Mouse (Mus musculus) heart, embryonic 14.5 days (tissue): ENCODE data around the gene Ppp1r15b. TPM values are rescaled to one million over a fixed set of nuclear protein-coding genes. Genes with fewer than 3 reads are reported as not detected.

Source experiments
- ATAC-seq: fragments of 200-750 bp; cut with Nextera tagmentation; 2 replicates; pipeline ENCODE4 v1.8.0; 2017; ENCODE audit warnings: low read depth, moderate TSS enrichment; ENCODE audit not compliant: insufficient number of reproducible peaks, insufficient read depth, low FRiP score
- H3K27ac ChIP-seq, 2 experiments: fragments of 200-500 bp in 1 of 2; fragments of 300-500 bp in 1 of 2; sonication (generic) in 1 of 2; replicated peaks in 1 of 2; 2 replicates each; pipeline ENCODE4 v1.5.1; 2012 to 2014; ENCODE audit warnings: low read depth in 2 of 2, low read length in 2 of 2, control low read depth in 1 of 2, mild to moderate bottlenecking in 1 of 2, mixed read lengths in 1 of 2; ENCODE audit not compliant: control insufficient read depth in 1 of 2, insufficient read depth in 1 of 2
- H3K27me3 ChIP-seq: fragments of 300-500 bp; sonication (generic); 2 replicates; pipeline ENCODE4 v1.6.1; 2014; ENCODE audit warnings: mild to moderate bottlenecking, low read length, control low read depth; ENCODE audit not compliant: control insufficient read depth, insufficient read depth
- H3K36me3 ChIP-seq: fragments of 300-500 bp; sonication (generic); 2 replicates; pipeline ENCODE4 v1.6.1; 2014; ENCODE audit warnings: mild to moderate bottlenecking, control low read depth, low read length, mixed read lengths; ENCODE audit not compliant: control insufficient read depth, insufficient read depth
- H3K4me1 ChIP-seq, 2 experiments: fragments of 200-500 bp in 1 of 2; fragments of 300-500 bp in 1 of 2; sonication (generic) in 1 of 2; 2 replicates each; pipeline ENCODE4 v1.6.1; 2012 to 2014; ENCODE audit warnings: low read length in 2 of 2, control low read depth in 1 of 2, mixed read lengths in 1 of 2; ENCODE audit not compliant: control insufficient read depth in 2 of 2, insufficient read depth in 2 of 2
- H3K4me2 ChIP-seq: fragments of 300-500 bp; sonication (generic); 2 replicates; pipeline ENCODE4 v1.6.1; 2014; ENCODE audit warnings: mild to moderate bottlenecking, low read length
- H3K4me3 ChIP-seq, 2 experiments: fragments of 200-500 bp in 1 of 2; fragments of 300-500 bp in 1 of 2; sonication (generic) in 1 of 2; 2 replicates each; pipeline ENCODE4 v1.5.1; 2012 to 2014; ENCODE audit warnings: low read length in 2 of 2, mild to moderate bottlenecking in 2 of 2, control low read depth in 1 of 2, low read depth in 1 of 2, moderate library complexity in 1 of 2; ENCODE audit not compliant: control insufficient read depth in 1 of 2, insufficient read depth in 1 of 2
- H3K9ac ChIP-seq: fragments of 300-500 bp; sonication (generic); 2 replicates; pipeline ENCODE4 v1.6.1; 2014; ENCODE audit warnings: mild to moderate bottlenecking, low read length
- H3K9me3 ChIP-seq: fragments of 300-500 bp; sonication (generic); 2 replicates; pipeline ENCODE4 v1.6.1; 2016; ENCODE audit warnings: low read length, control low read depth; ENCODE audit not compliant: control insufficient read depth
- WGBS: fragments of 180-500 bp; shearing (Covaris S2); extraction: QIAGEN DNeasy Blood & Tissue Kit; methylation state at CpG from one replicate; pipeline ENCODE4 v1.1.7; 2014; 5-methylcytosine and 5-hydroxymethylcytosine counted together
- polyA plus RNA-seq: library from polyadenylated mRNA; unstranded; fragments of >200 nt; fragmentation: Nextera tagmentation; extraction: Ambion mirVana; gene quantifications from 2 replicates; pipeline ENCODE4 v1.2.1, GENCODE M21; 2014

Ppp1r15b gene
- polyA plus RNA-seq, 1 experiment from 2014 or later, result 24.5 TPM

- 64% methylated on average over 6 of the region's 6 CpGs for WGBS
- H3K9me3 ChIP-seq, result no peaks in the 10 kb centered on the region
- ATAC-seq, result no peak
- H3K27ac ChIP-seq, result no peak overlapping the region
- H3K4me3 ChIP-seq, result no peak overlapping the region
- no peak overlapping the region for H3K4me2 ChIP-seq
- H3K36me3 ChIP-seq, result no peaks in the 10 kb centered on the region
- H3K4me1 ChIP-seq, result no peaks in the 10 kb centered on the region
- no peak overlapping the region for H3K9ac ChIP-seq
- H3K27me3 ChIP-seq, result peaks cover 9% of the 10 kb centered on the region
Measured at GRCm38 (mm10) chr1:133175150-133175549, 44.2 kb downstream of the Ppp1r15b start.

GRCm38 (mm10) chr1:133177480-133178172, 46.7 kb downstream of the Ppp1r15b start:
- Histone ChIP-seq H3K9me3 (no peaks in the 10 kb centered on the region), H3K4me1 (peaks cover 2 to 10% of the 10 kb centered on the region in 2 experiments; a peak in 3 of 4 replicates), H3K9ac (no peak overlapping the region), H3K27ac (no peak overlapping the region), H3K27me3 (no peaks in the 10 kb centered on the region), H3K4me2 (no peak overlapping the region), H3K36me3 (no peaks in the 10 kb centered on the region), H3K4me3 (no peak overlapping the region)
- ATAC-seq, result no peak
- 43% methylated on average over 8 of the region's 8 CpGs for WGBS

GRCm38 (mm10) chr1:133178732-133179440, 47.9 kb downstream of the Ppp1r15b start:
- ATAC-seq, result no peak
- Histone ChIP-seq H3K4me1 (peaks cover 7 to 18% of the 10 kb centered on the region in 2 experiments; a peak in 3 of 4 replicates), H3K27ac (no peak overlapping the region), H3K9me3 (no peaks in the 10 kb centered on the region), H3K36me3 (no peaks in the 10 kb centered on the region), H3K27me3 (peaks cover 7% of the 10 kb centered on the region; the same call in 1 of the 2 replicates), H3K9ac (no peak overlapping the region), H3K4me3 (no peak overlapping the region), H3K4me2 (no peak overlapping the region)
- WGBS, result 73% methylated on average over 11 of the region's 11 CpGs

- peak overlapping the region; percentile 60 for H3K9ac ChIP-seq
- peak overlapping the region; percentile 84 for H3K4me2 ChIP-seq
- H3K27ac ChIP-seq, result peak overlapping the region; percentile 19 to 24; a peak in 1 of 4 replicates
- peak; percentile 65 for ATAC-seq
- peaks cover 7 to 18% of the 10 kb centered on the region in 2 experiments; a peak in 3 of 4 replicates for H3K4me1 ChIP-seq
- H3K27me3 ChIP-seq, result peaks cover 7% of the 10 kb centered on the region; the same call in 1 of the 2 replicates
- WGBS, result 1% methylated on average over 31 of the region's 31 CpGs
- peak overlapping the region; percentile 57 to 75 for H3K4me3 ChIP-seq
- H3K36me3 ChIP-seq, result no peaks in the 10 kb centered on the region
- no peaks in the 10 kb centered on the region for H3K9me3 ChIP-seq
Measured at GRCm38 (mm10) chr1:133181072-133182015, 50.4 kb downstream of the Ppp1r15b start.

DNA sequence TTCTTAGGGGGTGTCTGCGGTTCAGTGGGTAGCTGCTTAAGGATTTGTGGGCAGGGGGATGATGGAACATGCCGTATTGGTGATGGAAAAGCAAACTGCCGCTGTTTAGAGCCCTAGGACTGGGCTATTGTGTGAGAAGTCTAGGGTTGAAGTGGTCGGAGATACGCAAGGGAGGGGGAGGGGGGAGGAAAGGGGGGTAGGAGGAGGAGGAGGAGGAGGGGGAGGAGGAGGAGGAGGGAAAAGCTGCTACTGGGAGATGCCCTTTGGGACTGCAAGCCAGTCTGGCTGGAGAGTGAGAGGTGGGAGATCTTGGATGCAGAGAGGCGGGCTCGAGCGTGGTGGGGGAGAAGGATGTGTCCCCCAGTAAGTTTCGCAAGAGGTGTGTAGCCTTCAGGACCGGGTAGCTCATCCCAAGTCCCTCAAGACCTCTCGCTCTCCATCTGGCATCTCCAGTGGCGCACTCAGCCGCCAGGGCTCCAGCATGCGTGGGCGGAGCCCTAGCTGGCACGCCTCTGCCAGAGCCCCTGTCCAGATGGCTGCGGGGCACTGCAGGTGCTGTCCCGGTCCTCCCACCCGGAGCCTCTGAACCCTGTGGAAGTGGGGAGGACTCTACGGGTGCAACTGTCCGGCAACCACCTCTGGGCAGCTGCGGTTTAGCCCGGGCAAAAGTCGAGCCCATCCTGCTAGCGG, 51.2 kb downstream of the Ppp1r15b start:
- Histone ChIP-seq H3K4me1 (peaks cover 7 to 18% of the 10 kb centered on the region in 2 experiments; a peak in 3 of 4 replicates), H3K36me3 (no peaks in the 10 kb centered on the region), H3K4me3 (peak overlapping the region; percentile 57 to 75), H3K9me3 (no peaks in the 10 kb centered on the region), H3K27ac (peak overlapping the region; percentile 19 to 24; a peak in 1 of 4 replicates), H3K4me2 (peak overlapping the region; percentile 84), H3K9ac (peak overlapping the region; percentile 66), H3K27me3 (peaks cover 7% of the 10 kb centered on the region; the same call in 1 of the 2 replicates)
- ATAC-seq, result peak; percentile 40; the same call in 1 of the 2 replicates
- 2% methylated on average over 25 of the region's 25 CpGs for WGBS

GRCm38 (mm10) chr1:133182706-133183095, 51.8 kb downstream of the Ppp1r15b start:
- Histone ChIP-seq H3K4me1 (peaks cover 7 to 18% of the 10 kb centered on the region in 2 experiments; a peak in 3 of 4 replicates), H3K4me3 (peak overlapping the region; percentile 57 to 75), H3K27ac (peak overlapping the region; percentile 14 to 19; a peak in 2 of 4 replicates), H3K9me3 (no peaks in the 10 kb centered on the region), H3K27me3 (peaks cover 7% of the 10 kb centered on the region; the same call in 1 of the 2 replicates), H3K36me3 (no peaks in the 10 kb centered on the region), H3K9ac (peak overlapping the region; percentile 66), H3K4me2 (peak overlapping the region; percentile 84)
- no peak for ATAC-seq
- 2% methylated on average over 16 of the region's 16 CpGs for WGBS
